Comparison of ENCODE assay signal across 9 mouse cellular contexts in genomic region chr14:122453388-122453995, GRCm38 (mm10). TPM values are rescaled to one million over a fixed set of nuclear protein-coding genes. Genes with fewer than 3 reads are reported as not detected.
DNase-seq lines count a peak whose midpoint lies in the region; ATAC-seq lines count a peak whose summit lies in the region.
"Had no signal": no experiment of that assay in that cellular context is flagged by ENCODE, and none has a peak within 500 bp of the region (broad histone marks: within the 10 kb centered on the region; RNA-seq: fewer than 3 reads in every experiment).

No protein-coding gene starts in this region.

- H3K9me3 ChIP-seq in limb, embryonic 13.5 days: no peaks in the 10 kb centered on the region
- no peaks in the 10 kb centered on the region for H3K9me3 ChIP-seq in neural tube, embryonic 14.5 days (ENCODE audit: control insufficient read depth, low read length)

- peaks cover 73% of the 10 kb centered on the region for H3K27me3 ChIP-seq in limb, embryonic 13.5 days
- peaks cover 25% of the 10 kb centered on the region for H3K27me3 ChIP-seq in neural tube, embryonic 14.5 days (ENCODE audit: control insufficient read depth, insufficient read depth, low read length)

- peak; percentile 37; the same call in 1 of the 2 replicates for ATAC-seq in limb, embryonic 13.5 days (ENCODE audit: low FRiP score, low read depth)
- peak; percentile 74 for ATAC-seq in neural tube, embryonic 14.5 days (ENCODE audit: low read depth)

- DNase-seq in layer of hippocampus, adult 8-10 months (ENCODE audit: low spot score in 2 of 2): peak; percentile 55 to 65
- DNase-seq in layer of hippocampus, adult 9-10 months (ENCODE audit: low spot score): no peak
- DNase-seq in cerebellum, adult 8-10 months: peak; percentile 45
- DNase-seq in forelimb bud, embryonic 11.5 days (ENCODE audit: low read depth, low spot score): peak; percentile 73
- DNase-seq in adipocyte (ENCODE audit: low spot score): no peak
- no peak for DNase-seq in testis, postnatal 14 days (ENCODE audit: low spot score)

- peaks cover 40% of the 10 kb centered on the region for H3K4me1 ChIP-seq in limb, embryonic 13.5 days
- H3K4me1 ChIP-seq in neural tube, embryonic 14.5 days (ENCODE audit: control insufficient read depth, insufficient read depth, low read length): peaks cover 8% of the 10 kb centered on the region; the same call in 1 of the 2 replicates

- WGBS in limb, embryonic 13.5 days: 4% methylated on average over 32 of the region's 32 CpGs
- 1% methylated on average over 32 of the region's 32 CpGs for WGBS in neural tube, embryonic 14.5 days

- peak overlapping the region; percentile 34 for H3K4me3 ChIP-seq in limb, embryonic 13.5 days
- H3K4me3 ChIP-seq in neural tube, embryonic 14.5 days (ENCODE audit: low read depth, low read length): no peak overlapping the region

- H3K9ac ChIP-seq in limb, embryonic 13.5 days: peak overlapping the region; percentile 39; the same call in 1 of the 2 replicates
- no peak overlapping the region for H3K9ac ChIP-seq in neural tube, embryonic 14.5 days (replicated peaks; ENCODE audit: low read depth, low read length)

- peak overlapping the region; percentile 63 for H3K4me2 ChIP-seq in limb, embryonic 13.5 days (replicated peaks)
- H3K4me2 ChIP-seq in neural tube, embryonic 14.5 days (ENCODE audit: low read depth, low read length): peak overlapping the region; percentile 27; the same call in 1 of the 2 replicates

- no peaks in the 10 kb centered on the region for H3K36me3 ChIP-seq in limb, embryonic 13.5 days
- H3K36me3 ChIP-seq in neural tube, embryonic 14.5 days (ENCODE audit: control insufficient read depth, insufficient read depth, low read length): no peaks in the 10 kb centered on the region

- peak overlapping the region; percentile 15; the same call in 1 of the 2 replicates for H3K27ac ChIP-seq in limb, embryonic 13.5 days
- peak overlapping the region; percentile 16; the same call in 1 of the 2 replicates for H3K27ac ChIP-seq in neural tube, embryonic 14.5 days (ENCODE audit: low read depth, low read length)

RNA-seq across cellular contexts. Expression of gene Gm5089, which starts 2.6 kb away (rescaled TPM):
- total RNA-seq in layer of hippocampus, adult 8-10 months (2022): under 1 TPM; 0.32 to 0.92 (median 0.55) TPM
- polyA plus RNA-seq in limb, embryonic 13.5 days (2015; fragmentation: Nextera tagmentation; extraction: Ambion mirVana): 0.18 and 0.37 TPM in 2 replicates
- 0.27 and 0.81 TPM in 2 replicates for polyA plus RNA-seq in neural tube, embryonic 14.5 days (2014; fragmentation: Nextera tagmentation; extraction: Ambion mirVana)

RNA-seq across cellular contexts. Expression of gene Zic5, which starts 12.0 kb away (rescaled TPM):
- 1 to 10 TPM; 2.6 to 6.1 (median 4.2) TPM for total RNA-seq in layer of hippocampus, adult 8-10 months (2022)
- 2.3 and 2.6 TPM in 2 replicates for polyA plus RNA-seq in limb, embryonic 13.5 days (2015; fragmentation: Nextera tagmentation; extraction: Ambion mirVana)
- 7.8 and 7.9 TPM in 2 replicates for polyA plus RNA-seq in neural tube, embryonic 14.5 days (2014; fragmentation: Nextera tagmentation; extraction: Ambion mirVana)

RNA-seq across cellular contexts. Expression of gene Zic2, which starts 21.7 kb away (rescaled TPM):
- 10 to 100 TPM; 15.0 to 20.8 (median 18.6) TPM for total RNA-seq in layer of hippocampus, adult 8-10 months (2022)
- polyA plus RNA-seq in limb, embryonic 13.5 days (2015; fragmentation: Nextera tagmentation; extraction: Ambion mirVana): 2.8 and 3.2 TPM in 2 replicates
- 6.5 and 9.4 TPM in 2 replicates for polyA plus RNA-seq in neural tube, embryonic 14.5 days (2014; fragmentation: Nextera tagmentation; extraction: Ambion mirVana)

RNA-seq across cellular contexts. Expression of gene Gm10837, which starts 36.9 kb away (rescaled TPM):
- under 1 TPM in 1 of 4 experiments, not detected in 3; 0.51 TPM for total RNA-seq in layer of hippocampus, adult 8-10 months (2022)
- polyA plus RNA-seq in limb, embryonic 13.5 days (2015; fragmentation: Nextera tagmentation; extraction: Ambion mirVana): not detected in 2 replicates
- polyA plus RNA-seq in neural tube, embryonic 14.5 days (2014; fragmentation: Nextera tagmentation; extraction: Ambion mirVana): 0.35 and 0.45 TPM in 2 replicates
- total RNA-seq: layer of hippocampus, adult 18-20 months had no signal

Comparison
In these comparisons a context has a peak if more than half of its experiments do, and no peak if none do; other contexts are left out.
1. DNase-seq: peak in layer of hippocampus, adult 8-10 months (2 of 2), cerebellum, adult 8-10 months (single experiment) and forelimb bud, embryonic 11.5 days (single experiment); none in layer of hippocampus, adult 9-10 months (single experiment), adipocyte (single experiment) and testis, postnatal 14 days (single experiment).